Mouse (Mus musculus) liver, embryonic 14.5 days (tissue): ENCODE measurements at regions not wholly inside any gene's neighbourhood (a gene's known extent, or its start where the extent isn't known, plus 50 kb on each side); places are given as distances from the start of the nearest gene placed in this dataset.

Experiments used
- ATAC-seq: fragments of 200-750 bp; cut with Nextera tagmentation; 2 replicates; pipeline ENCODE4 v1.8.0; 2017; ENCODE audit warnings: moderate number of reproducible peaks, mild to moderate bottlenecking, moderate library complexity; ENCODE audit not compliant: insufficient read depth
- DNase-seq, 3 experiments: peaks; one replicate each; pipeline ENCODE4 v3.0.0-alpha.2; 2012 to 2013; ENCODE audit warnings: low read depth in 3 of 3, low spot score in 3 of 3
- H3K27ac ChIP-seq: fragments of 300-500 bp; sonication (generic); 2 replicates; pipeline ENCODE4 v1.5.1; 2014; ENCODE audit warnings: moderate library complexity, mild to moderate bottlenecking, control low read depth, inconsistent platforms
- H3K27me3 ChIP-seq: fragments of 300-500 bp; sonication (generic); 2 replicates; pipeline ENCODE4 v1.6.1; 2014; ENCODE audit warnings: mild to moderate bottlenecking, low read length, moderate library complexity; ENCODE audit not compliant: control insufficient read depth, insufficient read depth
- H3K36me3 ChIP-seq: fragments of 300-500 bp; sonication (generic); replicated peaks from 2 replicates; pipeline ENCODE4 v1.6.1; 2014; ENCODE audit warnings: low read depth; ENCODE audit not compliant: control insufficient read depth, insufficient read depth
- H3K4me1 ChIP-seq, 2 experiments: fragments of 200-500 bp in 1 of 2; fragments of 300-500 bp in 1 of 2; sonication (generic) in 1 of 2; replicated peaks; 2 replicates each; pipeline ENCODE4 v1.6.1; 2012 to 2014; ENCODE audit warnings: antibody characterized with exemption in 1 of 2, inconsistent platforms in 1 of 2, low read length in 1 of 2; ENCODE audit not compliant: control insufficient read depth in 2 of 2, insufficient read depth in 2 of 2
- H3K4me2 ChIP-seq: fragments of 300-500 bp; sonication (generic); 2 replicates; pipeline ENCODE4 v1.6.1; 2014; ENCODE audit warnings: low read depth, mild to moderate bottlenecking, control low read depth, moderate library complexity
- H3K4me3 ChIP-seq, 2 experiments: fragments of 200-500 bp in 1 of 2; fragments of 300-500 bp in 1 of 2; sonication (generic) in 1 of 2; 2 replicates each; pipeline ENCODE4 v1.5.1; 2012 to 2014; ENCODE audit warnings: low read depth in 2 of 2, low read length in 2 of 2, mild to moderate bottlenecking in 2 of 2, control low read depth in 1 of 2, inconsistent platforms in 1 of 2, moderate library complexity in 1 of 2; ENCODE audit not compliant: insufficient read depth in 1 of 2
- H3K9ac ChIP-seq: fragments of 300-500 bp; sonication (generic); replicated peaks from 2 replicates; pipeline ENCODE4 v1.6.1; 2014; ENCODE audit warnings: mild to moderate bottlenecking, control low read depth, moderate library complexity
- H3K9me3 ChIP-seq: fragments of 300-500 bp; sonication (generic); 2 replicates; pipeline ENCODE4 v1.6.1; 2016; ENCODE audit warnings: low read length, mixed read lengths; ENCODE audit not compliant: control insufficient read depth
- CTCF ChIP-seq: IDR thresholded peaks from 2 replicates; pipeline ENCODE4 v1.5.1; 2016; ENCODE audit warnings: antibody characterized with exemption, low read depth, control low read depth
- EP300 ChIP-seq: IDR thresholded peaks from 2 replicates; pipeline ENCODE4 v1.6.1; 2016; ENCODE audit warnings: antibody characterized with exemption, low read depth
- WGBS: fragments of 180-500 bp; shearing (Covaris S2); extraction: QIAGEN DNeasy Blood & Tissue Kit; methylation state at CpG from one replicate; pipeline ENCODE4 v1.1.7; 2014; ENCODE audit not compliant: insufficient replicate concordance; 5-methylcytosine and 5-hydroxymethylcytosine counted together

DNA sequence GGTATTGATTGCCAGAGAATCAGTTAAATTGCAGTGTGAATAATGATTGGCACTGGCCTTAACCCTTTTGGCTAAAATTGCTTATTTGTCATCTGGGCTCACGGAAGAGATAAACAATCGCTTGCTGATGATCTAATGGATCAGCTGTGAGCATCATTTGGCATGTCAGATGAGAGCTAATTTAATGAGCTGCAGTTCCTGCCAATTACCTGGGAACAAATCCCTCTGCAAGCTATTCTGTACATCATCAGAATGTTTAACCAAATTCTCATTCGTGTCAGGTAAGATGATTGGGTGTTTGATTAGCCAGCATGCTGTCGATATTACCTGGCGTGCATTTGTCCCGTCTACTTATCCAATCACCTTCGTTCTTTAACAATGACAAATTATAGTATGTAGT, 104.0 kb upstream of the Atp5g3 start:
- no peaks in the 10 kb centered on the region for H3K9me3 ChIP-seq
- TF ChIP-seq CTCF (no peak), EP300 (no peak)
- DNase-seq (no peak), ATAC-seq (no peak)
- H3K27me3 ChIP-seq = no peaks in the 10 kb centered on the region
- H3K36me3 ChIP-seq = no peaks in the 10 kb centered on the region
- H3K9ac ChIP-seq = no peak overlapping the region
- no peaks in the 10 kb centered on the region for H3K4me1 ChIP-seq
- H3K4me3 ChIP-seq = no peak overlapping the region
- no peak overlapping the region for H3K4me2 ChIP-seq
- 67% methylated on average over 7 of the region's 7 CpGs for WGBS
- H3K27ac ChIP-seq = no peak overlapping the region

DNA sequence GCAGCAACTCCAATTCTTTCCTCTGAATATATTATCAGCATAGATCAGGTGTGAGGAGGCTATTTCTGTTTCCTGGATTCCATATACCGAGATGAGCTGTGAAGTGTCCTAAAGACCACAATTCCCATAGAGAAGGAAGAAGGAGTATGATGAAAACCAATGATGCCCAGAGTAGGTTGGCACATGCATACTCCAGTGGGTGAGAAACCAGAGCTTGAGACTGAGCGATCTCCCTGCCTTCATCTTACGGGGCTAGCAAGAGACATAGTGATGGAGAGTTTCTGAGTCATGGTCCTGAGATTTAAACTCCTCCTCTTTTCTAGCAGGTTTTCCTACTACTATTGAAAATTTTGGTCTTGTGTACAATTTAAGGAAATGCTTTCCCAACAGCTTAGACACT, 103.1 kb upstream of the Atp5g3 start:
- Histone ChIP-seq H3K27me3 (no peaks in the 10 kb centered on the region), H3K9ac (no peak overlapping the region), H3K4me2 (no peak overlapping the region), H3K9me3 (no peaks in the 10 kb centered on the region), H3K4me3 (no peak overlapping the region), H3K27ac (no peak overlapping the region), H3K4me1 (no peaks in the 10 kb centered on the region), H3K36me3 (no peaks in the 10 kb centered on the region)
- TF ChIP-seq CTCF = no peak
- ATAC-seq (no peak), DNase-seq (no peak)
- whole genome bisulfite sequencing = 77% methylated on average over 3 of the region's 3 CpGs

DNA sequence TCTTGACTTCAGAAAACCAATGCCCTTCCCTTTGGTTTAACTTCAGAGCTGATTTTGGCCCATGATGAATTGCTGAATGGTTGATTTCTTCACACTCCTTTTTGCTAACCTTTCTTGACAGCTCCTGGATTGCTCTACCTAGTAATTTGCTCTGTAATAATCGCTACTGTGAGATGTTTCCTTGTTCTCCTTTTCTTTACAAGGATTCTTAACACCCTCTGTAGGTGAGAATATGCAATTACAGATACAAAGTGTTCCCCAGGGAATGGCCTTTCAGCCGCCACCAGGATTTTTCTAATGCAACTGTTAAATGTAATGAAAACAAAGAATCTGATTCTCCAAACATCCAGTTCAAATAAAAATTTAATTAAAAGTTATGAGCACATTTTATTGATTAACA, 87.4 kb upstream of the Atp5g3 start:
- H3K27me3 ChIP-seq = no peaks in the 10 kb centered on the region
- H3K4me2 ChIP-seq = no peak overlapping the region
- H3K9ac ChIP-seq = no peak overlapping the region
- DNase-seq (no peak), ATAC-seq (no peak)
- no peaks in the 10 kb centered on the region for H3K9me3 ChIP-seq
- H3K4me3 ChIP-seq = no peak overlapping the region
- no peak overlapping the region for H3K27ac ChIP-seq
- no peaks in the 10 kb centered on the region for H3K36me3 ChIP-seq
- H3K4me1 ChIP-seq = no peaks in the 10 kb centered on the region
- TF ChIP-seq EP300 = no peak
- no peak; the same call in 1 of the 2 replicates for TF ChIP-seq CTCF
- WGBS = 9% methylated on average over 2 of the region's 2 CpGs

DNA sequence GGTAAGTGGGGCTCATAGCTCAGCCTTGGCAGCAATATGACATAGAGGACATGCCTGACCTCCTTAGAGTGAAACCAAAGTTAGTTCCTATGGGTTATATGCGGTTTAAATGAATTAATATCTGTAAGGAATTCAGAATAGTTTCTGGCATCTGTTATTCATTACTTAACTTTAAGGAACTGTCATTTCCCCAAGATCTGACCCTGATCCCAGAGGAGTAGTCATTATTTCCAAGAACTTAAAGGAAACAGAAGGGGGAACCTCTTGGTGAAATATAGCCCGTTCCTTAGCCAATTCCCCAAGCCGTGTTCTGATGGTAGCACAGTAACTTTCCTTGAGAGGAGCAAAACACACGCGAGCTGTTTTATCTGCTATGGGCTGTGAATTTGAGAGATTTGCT, 85.9 kb upstream of the Atp5g3 start:
- Histone ChIP-seq H3K4me1 (no peaks in the 10 kb centered on the region), H3K27ac (no peak overlapping the region), H3K27me3 (no peaks in the 10 kb centered on the region), H3K9me3 (no peaks in the 10 kb centered on the region), H3K36me3 (no peaks in the 10 kb centered on the region), H3K4me3 (no peak overlapping the region), H3K9ac (no peak overlapping the region), H3K4me2 (no peak overlapping the region)
- DNase-seq = no peak
- no peak for ATAC-seq
- 62% methylated on average over 5 of the region's 5 CpGs for WGBS
- no peak for TF ChIP-seq CTCF
- no peak for TF ChIP-seq EP300

DNA sequence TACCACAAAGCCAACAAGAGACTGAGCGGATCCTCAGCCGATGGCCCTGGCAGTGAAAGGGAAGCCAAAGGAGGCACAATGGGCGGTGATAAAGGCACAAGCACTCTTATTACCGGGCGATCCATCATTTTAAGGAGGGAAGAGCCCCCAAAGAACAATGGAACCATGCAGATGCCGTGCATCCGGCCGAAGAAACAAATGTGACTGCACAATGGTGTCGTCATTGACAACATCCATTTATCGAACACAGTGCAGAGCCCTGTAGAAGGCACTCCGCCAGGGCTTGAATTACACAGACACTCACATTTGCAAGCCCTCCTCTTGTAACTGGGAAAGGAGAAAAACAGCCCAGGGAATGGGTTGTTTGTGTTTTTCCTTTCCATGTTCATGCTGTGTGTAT, 80.7 kb upstream of the Atp5g3 start:
- no peak for ATAC-seq
- WGBS = 72% methylated on average over 11 of the region's 11 CpGs

More for the DNA sequence above, 80.7 kb upstream of the Atp5g3 start:
- no peak for DNase-seq
- H3K4me2 ChIP-seq = no peak overlapping the region
- H3K27ac ChIP-seq = no peak overlapping the region
- no peak overlapping the region for H3K4me3 ChIP-seq
- no peaks in the 10 kb centered on the region for H3K36me3 ChIP-seq
- no peaks in the 10 kb centered on the region for H3K27me3 ChIP-seq
- H3K9me3 ChIP-seq = no peaks in the 10 kb centered on the region
- no peaks in the 10 kb centered on the region for H3K4me1 ChIP-seq
- TF ChIP-seq CTCF (no peak), EP300 (no peak)
- no peak overlapping the region for H3K9ac ChIP-seq
